Mouse (Mus musculus) limb, embryonic 12.5 days (tissue): ENCODE results near the gene Olfr715b. TPM values are rescaled to one million over a fixed set of nuclear protein-coding genes. Genes with fewer than 3 reads are reported as not detected.
"Not testable (repeated sequence)": the region's sequence is repeated elsewhere in the genome, so short reads cannot be mapped to it uniquely, and the experiment has no call there.

Source experiments
- ATAC-seq: fragments of 200-750 bp; cut with Nextera tagmentation; 2 replicates; pipeline ENCODE4 v1.8.0; 2017; ENCODE audit warnings: low read depth, moderate TSS enrichment; ENCODE audit not compliant: insufficient number of reproducible peaks, insufficient read depth, low FRiP score, low TSS enrichment
- H3K27ac ChIP-seq: fragments of 300-500 bp; sonication (generic); 2 replicates; pipeline ENCODE4 v1.5.1; 2016; ENCODE audit warnings: mild to moderate bottlenecking, moderate library complexity
- H3K27me3 ChIP-seq: fragments of 300-500 bp; sonication (generic); 2 replicates; pipeline ENCODE4 v1.6.1; 2016; ENCODE audit warnings: mild to moderate bottlenecking, moderate library complexity
- H3K36me3 ChIP-seq: fragments of 300-500 bp; sonication (generic); 2 replicates; pipeline ENCODE4 v1.6.1; 2016; ENCODE audit warnings: mild to moderate bottlenecking, moderate library complexity
- H3K4me1 ChIP-seq: fragments of 300-500 bp; sonication (generic); replicated peaks from 2 replicates; pipeline ENCODE4 v1.6.1; 2016
- H3K4me2 ChIP-seq: fragments of 300-500 bp; sonication (generic); 2 replicates; pipeline ENCODE4 v1.6.1; 2016; ENCODE audit warnings: mild to moderate bottlenecking, moderate library complexity
- H3K4me3 ChIP-seq: fragments of 300-500 bp; sonication (generic); replicated peaks from 2 replicates; pipeline ENCODE4 v1.5.1; 2016; ENCODE audit warnings: mild to moderate bottlenecking
- H3K9ac ChIP-seq: fragments of 300-500 bp; sonication (generic); replicated peaks from 2 replicates; pipeline ENCODE4 v1.6.1; 2016; ENCODE audit warnings: mild to moderate bottlenecking, moderate library complexity
- H3K9me3 ChIP-seq: fragments of 300-500 bp; sonication (generic); 2 replicates; pipeline ENCODE4 v1.6.1; 2016; ENCODE audit warnings: mild to moderate bottlenecking, moderate library complexity
- WGBS: fragments of 180-500 bp; shearing (Covaris S2); methylation state at CpG from one replicate; pipeline ENCODE4 v1.1.7; 2016; 5-methylcytosine and 5-hydroxymethylcytosine counted together
- polyA plus RNA-seq: library from polyadenylated mRNA; unstranded; fragments of >200 nt; fragmentation: Nextera tagmentation; extraction: Ambion mirVana; gene quantifications from 2 replicates; pipeline ENCODE4 v1.2.1, GENCODE M21; 2016

Gene Olfr715b
- polyA plus RNA-seq = not detected in 2 replicates

DNA sequence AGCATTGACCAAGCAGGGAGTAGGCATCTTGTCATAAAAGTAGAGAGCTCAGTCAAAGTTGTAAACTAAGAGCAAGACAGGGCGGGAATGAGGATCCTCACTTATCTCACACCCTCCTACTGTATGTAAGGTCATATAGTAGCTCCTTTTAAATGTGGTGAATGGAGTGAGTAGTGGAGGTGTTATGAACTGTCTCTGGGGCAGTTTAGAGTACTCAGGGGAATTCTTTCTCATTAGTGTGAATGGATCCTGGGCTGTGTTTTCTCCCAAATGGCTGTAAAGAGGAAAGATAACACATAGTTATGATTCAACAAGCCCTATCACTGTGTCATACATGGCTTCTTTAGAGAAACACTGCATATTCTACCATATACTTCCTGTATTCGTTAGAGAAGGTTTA, at the start of gene Olfr715b:
Olfr715b (minus strand) TSS at position 101 of the 400 bp plus-strand sequence.
- H3K9me3 ChIP-seq = not testable (repeated sequence)
- 71% methylated on average over 2 of the region's 2 CpGs for WGBS

GRCm38 (mm10) chr7:107138027-107138426, 27.9 kb upstream of the Olfr715b start, which contains the start of gene Olfr716:
Gene Olfr716, plus strand, starts transcription at chr7:107138327.
- not testable (repeated sequence) for H3K4me3 ChIP-seq, H3K36me3 ChIP-seq, H3K4me1 ChIP-seq, H3K4me2 ChIP-seq, H3K27me3 ChIP-seq, H3K9ac ChIP-seq, ATAC-seq, H3K9me3 ChIP-seq, H3K27ac ChIP-seq
- WGBS = 68% methylated on average over 2 of the region's 2 CpGs

More for the DNA sequence above, at the start of gene Olfr715b:
- H3K36me3 ChIP-seq, H3K4me3 ChIP-seq, H3K9ac ChIP-seq, H3K4me2 ChIP-seq, H3K27ac ChIP-seq, ATAC-seq, H3K27me3 ChIP-seq, H3K4me1 ChIP-seq: not testable (repeated sequence)

DNA sequence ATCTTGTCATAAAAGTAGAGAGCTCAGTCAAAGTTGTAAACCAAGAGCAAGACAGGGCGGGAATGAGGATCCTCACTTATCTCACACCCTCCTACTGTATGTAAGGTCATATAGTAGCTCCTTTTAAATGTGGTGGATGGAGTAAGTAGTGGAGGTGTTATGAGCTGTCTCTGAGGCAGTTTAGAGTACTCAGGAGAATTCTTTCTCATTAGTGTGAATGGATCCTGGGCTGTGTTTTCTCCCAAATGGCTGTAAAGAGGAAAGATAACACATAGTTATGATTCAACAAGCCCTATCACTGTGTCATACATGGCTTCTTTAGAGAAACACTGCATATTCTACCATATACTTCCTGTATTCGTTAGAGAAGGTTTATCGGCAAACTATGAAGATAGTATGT, 20.8 kb upstream of the Olfr715b start, which contains the start of gene Olfr715:
Olfr715 (minus strand) TSS at position 101 of the 400 bp plus-strand sequence.
- H3K36me3 ChIP-seq, H3K4me3 ChIP-seq, ATAC-seq, H3K9me3 ChIP-seq, H3K4me2 ChIP-seq, H3K9ac ChIP-seq, H3K4me1 ChIP-seq, H3K27ac ChIP-seq, H3K27me3 ChIP-seq: not testable (repeated sequence)
- 76% methylated on average over 3 of the region's 3 CpGs for WGBS

DNA sequence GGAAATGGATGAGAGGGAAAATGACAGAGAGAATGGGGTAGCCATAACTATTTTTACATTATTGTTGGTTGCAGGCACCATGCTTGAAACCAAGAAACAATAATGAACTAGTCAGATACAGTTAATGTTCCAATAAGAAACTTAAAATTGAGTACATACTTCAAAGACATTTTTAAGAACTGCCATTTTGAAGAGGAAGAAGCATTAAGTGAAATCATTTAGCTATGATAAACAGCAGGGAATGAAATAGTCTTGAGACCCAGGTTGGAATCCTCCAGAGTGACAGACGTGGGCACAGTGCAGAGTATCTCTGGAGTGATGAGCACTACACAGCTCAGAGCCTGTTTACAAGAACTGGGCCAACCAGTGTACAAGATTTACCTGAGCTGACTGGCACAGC, 17.2 kb downstream of the Olfr715b start, which contains the start of gene Olfr17:
Olfr17 (plus strand) TSS at position 301 of the 400 bp plus-strand sequence.
- H3K4me3 ChIP-seq = no peak within 1 kb of the TSS
- WGBS = 63% methylated on average over 1 of the region's 1 CpGs
- no peaks in the 10 kb centered on the region for H3K4me1 ChIP-seq
- ATAC-seq = no peak
- no peaks in the 10 kb centered on the region for H3K27me3 ChIP-seq
- H3K4me2 ChIP-seq = no peak within 1 kb of the TSS
- H3K9ac ChIP-seq = no peak within 1 kb of the TSS
- H3K36me3 ChIP-seq = no peaks in the 10 kb centered on the region
- no peak within 1 kb of the TSS for H3K27ac ChIP-seq
- no peaks in the 10 kb centered on the region for H3K9me3 ChIP-seq

DNA sequence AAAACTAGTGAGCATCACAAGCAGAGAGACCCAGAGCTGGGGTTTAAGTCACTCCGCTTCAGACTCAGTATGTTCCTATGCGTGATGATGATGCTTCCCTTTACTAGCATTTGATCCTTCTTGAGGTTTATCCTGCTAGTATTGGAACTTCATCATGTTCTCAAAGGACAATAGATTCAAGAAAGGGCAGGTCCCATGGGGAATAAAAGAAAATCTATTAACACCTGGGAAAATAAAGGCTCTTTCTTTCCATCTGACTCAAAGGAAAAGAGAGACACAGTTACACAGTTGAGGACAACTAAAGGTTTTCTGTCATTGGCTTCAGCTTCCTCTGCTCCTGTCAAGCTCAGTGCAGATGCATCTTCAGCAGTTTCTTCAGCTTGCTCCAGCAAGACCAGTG, 39.5 kb downstream of the Olfr715b start, which contains the start of gene Olfr714:
Olfr714 (plus strand) TSS at position 301 of the 400 bp plus-strand sequence.
- 85% methylated on average over 2 of the region's 2 CpGs for whole genome bisulfite sequencing
- H3K27ac ChIP-seq = no peak within 1 kb of the TSS
- H3K27me3 ChIP-seq = no peaks in the 10 kb centered on the region
- H3K36me3 ChIP-seq = no peaks in the 10 kb centered on the region
- H3K4me1 ChIP-seq = no peaks in the 10 kb centered on the region
- H3K4me3 ChIP-seq = no peak within 1 kb of the TSS
- H3K9me3 ChIP-seq = peaks cover 14% of the 10 kb centered on the region; the same call in 1 of the 2 replicates
- no peak within 1 kb of the TSS for H3K9ac ChIP-seq
- H3K4me2 ChIP-seq = no peak within 1 kb of the TSS
- ATAC-seq = no peak

Other genes with a start within 250 kb of the Olfr715b start
- gene Olfr704, start 247.2 kb downstream of the Olfr715b start, polyA plus RNA-seq = not detected in 2 replicates
- not detected in 2 replicates for gene Olfr705, start 233.5 kb downstream of the Olfr715b start, polyA plus RNA-seq
- gene Olfr706, start 222.2 kb downstream of the Olfr715b start, polyA plus RNA-seq = not detected in 2 replicates
- gene Olfr707, start 209.1 kb downstream of the Olfr715b start, polyA plus RNA-seq = not detected in 2 replicates
- not detected in 2 replicates for gene Olfr1532-ps1, start 202.4 kb downstream of the Olfr715b start, polyA plus RNA-seq
- gene Olfr709-ps1, start 178.2 kb downstream of the Olfr715b start, polyA plus RNA-seq = not detected in 2 replicates
- gene Olfr710, start 162.1 kb downstream of the Olfr715b start, polyA plus RNA-seq = not detected in 2 replicates
- gene Olfr6, start 146.4 kb downstream of the Olfr715b start, polyA plus RNA-seq = not detected in 2 replicates
- gene Olfr711, start 134.9 kb downstream of the Olfr715b start, polyA plus RNA-seq = not detected in 2 replicates
- gene Olfr2, start 104.3 kb downstream of the Olfr715b start, polyA plus RNA-seq = not detected in 2 replicates
- not detected in 2 replicates for gene Olfr713, start 79.2 kb downstream of the Olfr715b start, polyA plus RNA-seq
- gene Olfr714, start 39.4 kb downstream of the Olfr715b start, polyA plus RNA-seq = not detected in 2 replicates
- not detected in 2 replicates for gene Olfr17, start 17.1 kb downstream of the Olfr715b start, polyA plus RNA-seq
- not detected in 2 replicates for gene Olfr715, start 20.7 kb upstream of the Olfr715b start, polyA plus RNA-seq
- gene Olfr716, start 28.0 kb upstream of the Olfr715b start, polyA plus RNA-seq = not detected in 2 replicates
- not detected in 2 replicates for gene Nlrp14, start 56.6 kb upstream of the Olfr715b start, polyA plus RNA-seq
- not detected in 2 replicates for gene Rbmxl2, start 99.1 kb upstream of the Olfr715b start, polyA plus RNA-seq